Mouse (Mus musculus) liver, embryonic 14.5 days (tissue): ENCODE results near the gene Mllt3. TPM values are rescaled to one million over a fixed set of nuclear protein-coding genes. Genes with fewer than 3 reads are reported as not detected.

Experiments used
- ATAC-seq: fragments of 200-750 bp; cut with Nextera tagmentation; 2 replicates; pipeline ENCODE4 v1.8.0; 2017; ENCODE audit warnings: moderate number of reproducible peaks, mild to moderate bottlenecking, moderate library complexity; ENCODE audit not compliant: insufficient read depth
- DNase-seq, 3 experiments: peaks; one replicate each; pipeline ENCODE4 v3.0.0-alpha.2; 2012 to 2013; ENCODE audit warnings: low read depth in 3 of 3, low spot score in 3 of 3
- H3K27ac ChIP-seq: fragments of 300-500 bp; sonication (generic); 2 replicates; pipeline ENCODE4 v1.5.1; 2014; ENCODE audit warnings: moderate library complexity, mild to moderate bottlenecking, control low read depth, inconsistent platforms
- H3K27me3 ChIP-seq: fragments of 300-500 bp; sonication (generic); 2 replicates; pipeline ENCODE4 v1.6.1; 2014; ENCODE audit warnings: mild to moderate bottlenecking, low read length, moderate library complexity; ENCODE audit not compliant: control insufficient read depth, insufficient read depth
- H3K36me3 ChIP-seq: fragments of 300-500 bp; sonication (generic); replicated peaks from 2 replicates; pipeline ENCODE4 v1.6.1; 2014; ENCODE audit warnings: low read depth; ENCODE audit not compliant: control insufficient read depth, insufficient read depth
- H3K4me1 ChIP-seq, 2 experiments: fragments of 200-500 bp in 1 of 2; fragments of 300-500 bp in 1 of 2; sonication (generic) in 1 of 2; replicated peaks; 2 replicates each; pipeline ENCODE4 v1.6.1; 2012 to 2014; ENCODE audit warnings: antibody characterized with exemption in 1 of 2, inconsistent platforms in 1 of 2, low read length in 1 of 2; ENCODE audit not compliant: control insufficient read depth in 2 of 2, insufficient read depth in 2 of 2
- H3K4me2 ChIP-seq: fragments of 300-500 bp; sonication (generic); 2 replicates; pipeline ENCODE4 v1.6.1; 2014; ENCODE audit warnings: low read depth, mild to moderate bottlenecking, control low read depth, moderate library complexity
- H3K4me3 ChIP-seq, 2 experiments: fragments of 200-500 bp in 1 of 2; fragments of 300-500 bp in 1 of 2; sonication (generic) in 1 of 2; 2 replicates each; pipeline ENCODE4 v1.5.1; 2012 to 2014; ENCODE audit warnings: low read depth in 2 of 2, low read length in 2 of 2, mild to moderate bottlenecking in 2 of 2, control low read depth in 1 of 2, inconsistent platforms in 1 of 2, moderate library complexity in 1 of 2; ENCODE audit not compliant: insufficient read depth in 1 of 2
- H3K9ac ChIP-seq: fragments of 300-500 bp; sonication (generic); replicated peaks from 2 replicates; pipeline ENCODE4 v1.6.1; 2014; ENCODE audit warnings: mild to moderate bottlenecking, control low read depth, moderate library complexity
- H3K9me3 ChIP-seq: fragments of 300-500 bp; sonication (generic); 2 replicates; pipeline ENCODE4 v1.6.1; 2016; ENCODE audit warnings: low read length, mixed read lengths; ENCODE audit not compliant: control insufficient read depth
- CTCF ChIP-seq: IDR thresholded peaks from 2 replicates; pipeline ENCODE4 v1.5.1; 2016; ENCODE audit warnings: antibody characterized with exemption, low read depth, control low read depth
- EP300 ChIP-seq: IDR thresholded peaks from 2 replicates; pipeline ENCODE4 v1.6.1; 2016; ENCODE audit warnings: antibody characterized with exemption, low read depth
- WGBS: fragments of 180-500 bp; shearing (Covaris S2); extraction: QIAGEN DNeasy Blood & Tissue Kit; methylation state at CpG from one replicate; pipeline ENCODE4 v1.1.7; 2014; ENCODE audit not compliant: insufficient replicate concordance; 5-methylcytosine and 5-hydroxymethylcytosine counted together
- polyA plus RNA-seq, 2 experiments: library from polyadenylated mRNA; depleted of rRNA in 1 of 2; stranded (reverse) in 1 of 2; unstranded in 1 of 2; fragments of >200 nt; fragmentation: Nextera tagmentation in 1 of 2; extraction: Ambion mirVana in 1 of 2; gene quantifications; 2 replicates each; pipeline versions ENCODE4 v1.2.1 to v1.2.3; 2012 to 2014

Mllt3 gene
- polyA plus RNA-seq, 2 experiments: 52.8 to 87.7 TPM

DNA sequence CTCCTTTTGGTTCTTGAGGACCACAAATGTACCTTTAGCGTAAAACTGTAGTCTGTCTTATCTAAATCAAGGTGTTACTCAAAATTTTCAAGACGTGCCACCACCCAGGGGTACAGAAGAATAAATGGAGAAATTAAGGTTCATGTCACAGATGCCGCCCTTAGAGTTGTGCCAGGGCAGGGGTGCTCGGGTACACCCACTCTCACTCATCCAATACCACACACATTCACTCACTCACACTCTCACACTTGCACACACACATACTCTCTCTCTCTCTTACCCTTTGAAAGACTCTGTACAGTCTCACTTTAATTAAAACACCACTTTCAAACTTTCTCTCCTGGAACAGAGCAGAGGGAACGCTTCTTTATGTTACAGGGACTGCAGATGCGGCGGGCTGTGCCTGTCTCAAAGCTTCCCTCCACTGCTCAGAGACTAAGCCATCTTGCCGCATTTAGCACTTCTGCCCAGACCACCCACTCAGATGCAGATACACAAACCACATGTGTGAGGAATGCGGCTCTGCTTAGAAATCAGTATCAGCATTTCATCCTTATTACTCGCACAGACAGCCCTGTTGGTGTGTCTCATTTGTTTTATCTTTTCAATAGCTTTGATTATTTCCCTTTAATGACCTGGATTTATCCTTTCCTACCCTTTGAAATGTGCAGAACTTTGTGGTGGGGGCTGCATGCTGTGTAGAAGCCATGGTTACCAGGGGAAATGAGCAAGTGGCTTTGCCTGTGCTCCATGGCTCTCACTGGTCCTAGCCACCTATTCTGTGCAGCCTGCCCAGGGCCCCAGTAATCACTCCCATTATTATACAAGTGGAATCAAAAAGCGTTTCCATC lies 265.2 kb downstream of the Mllt3 start:
- Histone ChIP-seq H3K9ac (no peak overlapping the region), H3K27me3 (no peaks in the 10 kb centered on the region; the same call in 1 of the 2 replicates), H3K4me3 (no peak overlapping the region), H3K9me3 (no peaks in the 10 kb centered on the region), H3K27ac (no peak overlapping the region), H3K4me1 (no peaks in the 10 kb centered on the region), H3K36me3 (peaks cover 4% of the 10 kb centered on the region), H3K4me2 (no peak overlapping the region)
- no peak for TF ChIP-seq CTCF
- no peak for TF ChIP-seq EP300
- ATAC-seq: no peak
- DNase-seq: no peak
- 63% methylated on average over 11 of the region's 11 CpGs for WGBS

DNA sequence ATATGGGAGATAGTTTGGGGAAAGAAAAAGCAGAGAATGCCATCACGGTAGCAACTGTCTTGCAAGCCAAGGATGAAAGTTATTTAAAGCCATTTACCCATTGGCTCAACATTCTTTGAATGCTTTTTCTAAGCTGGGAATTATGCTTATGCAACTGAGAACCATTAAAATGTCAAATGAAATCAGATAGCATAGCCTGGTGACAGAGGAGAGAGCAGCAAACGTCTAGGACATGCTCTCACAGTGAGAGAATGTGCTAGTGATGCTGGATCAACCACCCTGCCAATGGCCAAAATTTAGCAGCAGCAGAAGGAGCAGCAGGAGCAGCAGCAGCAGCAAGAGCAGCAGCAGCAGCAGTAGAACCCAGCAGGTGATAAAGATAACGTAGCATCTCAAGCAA lies 267.4 kb downstream of the Mllt3 start:
- TF ChIP-seq CTCF (no peak), EP300 (no peak)
- H3K4me1 ChIP-seq: no peaks in the 10 kb centered on the region
- no peaks in the 10 kb centered on the region for H3K36me3 ChIP-seq
- H3K4me3 ChIP-seq: no peak overlapping the region
- no peak for DNase-seq
- 40% methylated on average over 3 of the region's 3 CpGs for WGBS
- no peak for ATAC-seq
- H3K9me3 ChIP-seq: no peaks in the 10 kb centered on the region
- no peak overlapping the region for H3K4me2 ChIP-seq
- H3K27me3 ChIP-seq: no peaks in the 10 kb centered on the region; the same call in 1 of the 2 replicates
- no peak overlapping the region for H3K9ac ChIP-seq
- H3K27ac ChIP-seq: no peak overlapping the region

DNA sequence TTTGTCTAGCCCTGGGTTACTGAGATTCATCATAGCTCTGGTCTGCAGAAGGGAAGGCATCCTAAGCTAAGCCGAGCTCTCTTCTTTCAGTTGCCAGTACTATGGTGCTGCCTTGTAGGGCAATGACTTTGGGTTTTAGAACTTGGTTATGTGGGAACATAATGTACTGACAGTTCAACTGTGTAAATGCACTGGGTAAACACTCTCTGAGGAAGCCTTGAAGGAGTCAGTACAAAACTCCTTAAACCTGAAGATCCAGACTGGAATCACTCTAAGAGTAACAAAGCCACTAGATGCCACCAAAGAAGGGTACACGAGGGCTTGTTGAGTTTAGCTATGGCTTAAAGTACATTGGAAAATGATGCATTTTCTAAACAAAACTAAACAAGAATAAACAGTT lies 272.1 kb downstream of the Mllt3 start:
- Histone ChIP-seq H3K9me3 (no peaks in the 10 kb centered on the region), H3K4me1 (no peaks in the 10 kb centered on the region), H3K4me2 (no peak overlapping the region), H3K27me3 (no peaks in the 10 kb centered on the region), H3K36me3 (no peaks in the 10 kb centered on the region), H3K4me3 (no peak overlapping the region), H3K9ac (no peak overlapping the region), H3K27ac (no peak overlapping the region)
- 50% methylated on average over 2 of the region's 2 CpGs for WGBS
- no peak for TF ChIP-seq CTCF
- TF ChIP-seq EP300: no peak
- ATAC-seq: no peak
- no peak for DNase-seq

DNA sequence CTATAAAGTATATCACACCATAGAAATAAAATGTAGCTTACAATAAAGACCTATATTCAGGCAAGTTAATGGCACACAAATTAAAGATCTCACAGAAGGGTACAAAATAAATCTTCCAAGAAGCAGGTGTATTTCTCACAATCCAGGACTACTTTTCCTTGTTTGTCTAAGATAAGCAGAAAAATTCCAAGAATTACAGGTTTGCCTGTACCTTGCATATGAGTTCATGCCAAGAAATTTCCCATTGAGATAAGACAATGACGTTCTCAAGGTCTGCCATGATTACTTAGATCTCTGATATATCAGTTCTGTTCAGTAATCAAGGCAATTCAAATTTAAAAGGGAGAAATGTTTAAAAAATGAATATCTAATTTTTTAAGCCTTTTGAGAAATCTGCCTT lies 272.9 kb downstream of the Mllt3 start:
- Histone ChIP-seq H3K9ac (no peak overlapping the region), H3K4me3 (no peak overlapping the region), H3K4me1 (no peaks in the 10 kb centered on the region), H3K9me3 (no peaks in the 10 kb centered on the region), H3K36me3 (no peaks in the 10 kb centered on the region), H3K27me3 (no peaks in the 10 kb centered on the region), H3K4me2 (no peak overlapping the region), H3K27ac (no peak overlapping the region)
- TF ChIP-seq EP300 (no peak), CTCF (no peak)
- 60% methylated on average over 1 of the region's 1 CpGs for WGBS
- DNase-seq: no peak
- ATAC-seq: no peak

DNA sequence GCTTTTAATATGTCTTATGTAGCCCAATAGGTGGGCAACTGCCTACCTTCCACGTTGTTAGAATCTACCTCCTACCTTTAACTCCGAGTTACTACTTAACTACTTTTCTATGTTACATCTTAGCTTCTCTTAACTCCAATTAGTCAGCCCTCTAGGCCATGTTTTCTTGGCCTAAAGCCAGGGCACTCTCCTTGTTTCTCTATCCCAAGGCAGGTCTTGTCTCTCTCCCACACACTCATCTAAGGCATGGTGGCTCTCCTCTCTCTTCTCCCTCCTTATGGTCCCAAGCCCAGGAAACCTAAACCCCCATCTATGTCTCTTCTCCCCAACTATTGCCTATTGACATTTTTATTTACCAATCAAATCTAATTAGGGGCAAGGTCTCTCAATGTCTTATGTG lies 273.5 kb downstream of the Mllt3 start:
- H3K9me3 ChIP-seq: no peaks in the 10 kb centered on the region
- no peak overlapping the region for H3K27ac ChIP-seq
- H3K4me3 ChIP-seq: no peak overlapping the region
- H3K36me3 ChIP-seq: no peaks in the 10 kb centered on the region
- H3K4me2 ChIP-seq: no peak overlapping the region
- H3K4me1 ChIP-seq: no peaks in the 10 kb centered on the region
- ATAC-seq (no peak), DNase-seq (no peak)
- 41% methylated on average over 2 of the region's 2 CpGs for WGBS
- H3K27me3 ChIP-seq: no peaks in the 10 kb centered on the region
- TF ChIP-seq CTCF (no peak), EP300 (no peak)
- no peak overlapping the region for H3K9ac ChIP-seq
